Mouse (Mus musculus) lung, postnatal 0 days (tissue): ENCODE results near the gene Emcn.

Experiments used
- CTCF ChIP-seq: IDR thresholded peaks from 2 replicates; pipeline ENCODE4 v1.5.1; 2016; ENCODE audit warnings: antibody characterized with exemption, mild to moderate bottlenecking
- EP300 ChIP-seq: IDR thresholded peaks from 2 replicates; pipeline ENCODE4 v1.6.1; 2016; ENCODE audit warnings: antibody characterized with exemption, mild to moderate bottlenecking, control low read depth

GRCm38 (mm10) chr3:137313775-137314362 is 27.0 kb upstream of the Emcn start:
- TF ChIP-seq CTCF (no peak), EP300 (no peak)
